Mouse (Mus musculus): ENCODE results near the gene Ghr. TPM values are rescaled to one million over a fixed set of nuclear protein-coding genes. Genes with fewer than 3 reads are reported as not detected.

Gene Ghr
- polyA plus RNA-seq, 1 experiment from 2014 or later, result 13.4 TPM

GRCm38 (mm10) chr15:3563473-3563872 is 19.8 kb downstream of the Ghr start:
- 76% methylated on average over 1 of the region's 1 CpGs for WGBS
- no peaks in the 10 kb centered on the region for H3K27me3 ChIP-seq (ENCODE audit: control insufficient read depth, insufficient read depth, low read length)
- no peak overlapping the region for H3K4me2 ChIP-seq (replicated peaks)
- H3K4me1 ChIP-seq (replicated peaks; ENCODE audit: control insufficient read depth, insufficient read depth, low read length), result no peaks in the 10 kb centered on the region
- H3K27ac ChIP-seq, result no peak overlapping the region
- no peak overlapping the region for H3K4me3 ChIP-seq (replicated peaks; ENCODE audit: low read length)
- ATAC-seq (ENCODE audit: low FRiP score) (no peak), DNase-seq (ENCODE audit: low spot score) (no peak)
- H3K9ac ChIP-seq, result no peak overlapping the region
- no peaks in the 10 kb centered on the region for H3K9me3 ChIP-seq (ENCODE audit: control insufficient read depth, low read length)
- H3K36me3 ChIP-seq (replicated peaks; ENCODE audit: control insufficient read depth, insufficient read depth), result no peaks in the 10 kb centered on the region

- Histone ChIP-seq H3K27me3 (ENCODE audit: control insufficient read depth, insufficient read depth, low read length) (no peaks in the 10 kb centered on the region), H3K9me3 (ENCODE audit: control insufficient read depth, low read length) (no peaks in the 10 kb centered on the region), H3K4me3 (replicated peaks; ENCODE audit: low read length) (no peak overlapping the region), H3K27ac (no peak overlapping the region), H3K9ac (no peak overlapping the region), H3K36me3 (replicated peaks; ENCODE audit: control insufficient read depth, insufficient read depth) (no peaks in the 10 kb centered on the region), H3K4me1 (replicated peaks; ENCODE audit: control insufficient read depth, insufficient read depth, low read length) (no peaks in the 10 kb centered on the region), H3K4me2 (replicated peaks) (no peak overlapping the region)
- WGBS, result 93% methylated on average over 3 of the region's 3 CpGs
- DNase-seq (ENCODE audit: low spot score) (no peak), ATAC-seq (ENCODE audit: low FRiP score) (no peak)
These were observed 24.8 kb downstream of the Ghr start for GRCm38 (mm10) chr15:3558524-3558923.

- H3K4me2 ChIP-seq (replicated peaks), result no peak overlapping the region
- no peak overlapping the region for H3K9ac ChIP-seq
- H3K4me3 ChIP-seq (replicated peaks; ENCODE audit: low read length), result no peak overlapping the region
- no peaks in the 10 kb centered on the region for H3K9me3 ChIP-seq (ENCODE audit: control insufficient read depth, low read length)
- no peaks in the 10 kb centered on the region for H3K27me3 ChIP-seq (ENCODE audit: control insufficient read depth, insufficient read depth, low read length)
- 91% methylated on average over 2 of the region's 2 CpGs for WGBS
- no peak for ATAC-seq (ENCODE audit: low FRiP score)
- H3K4me1 ChIP-seq (replicated peaks; ENCODE audit: control insufficient read depth, insufficient read depth, low read length), result no peaks in the 10 kb centered on the region
- DNase-seq (ENCODE audit: low spot score), result no peak
- H3K36me3 ChIP-seq (replicated peaks; ENCODE audit: control insufficient read depth, insufficient read depth), result no peaks in the 10 kb centered on the region
- H3K27ac ChIP-seq, result no peak overlapping the region
These were observed 39.0 kb downstream of the Ghr start for GRCm38 (mm10) chr15:3544289-3544688.

- Histone ChIP-seq H3K4me3 (replicated peaks; ENCODE audit: low read length) (no peak overlapping the region), H3K9me3 (ENCODE audit: control insufficient read depth, low read length) (no peaks in the 10 kb centered on the region), H3K4me2 (replicated peaks) (no peak overlapping the region), H3K27me3 (ENCODE audit: control insufficient read depth, insufficient read depth, low read length) (no peaks in the 10 kb centered on the region), H3K4me1 (replicated peaks; ENCODE audit: control insufficient read depth, insufficient read depth, low read length) (no peaks in the 10 kb centered on the region), H3K9ac (peak overlapping the region; percentile 36), H3K36me3 (replicated peaks; ENCODE audit: control insufficient read depth, insufficient read depth) (no peaks in the 10 kb centered on the region), H3K27ac (no peak overlapping the region)
- DNase-seq (ENCODE audit: low spot score), result no peak
- ATAC-seq (ENCODE audit: low FRiP score), result no peak
- 73% methylated on average over 3 of the region's 3 CpGs for WGBS
These were observed 46.9 kb downstream of the Ghr start for GRCm38 (mm10) chr15:3536309-3536900.

- no peak overlapping the region for H3K9ac ChIP-seq
These were observed 69.3 kb downstream of the Ghr start for GRCm38 (mm10) chr15:3514027-3514426.

GRCm38 (mm10) chr15:3512380-3512779 is 70.9 kb downstream of the Ghr start:
- Histone ChIP-seq H3K27ac (no peak overlapping the region), H3K4me2 (replicated peaks) (no peak overlapping the region), H3K4me3 (replicated peaks; ENCODE audit: low read length) (no peak overlapping the region), H3K9ac (no peak overlapping the region), H3K9me3 (ENCODE audit: control insufficient read depth, low read length) (no peaks in the 10 kb centered on the region), H3K4me1 (replicated peaks; ENCODE audit: control insufficient read depth, insufficient read depth, low read length) (no peaks in the 10 kb centered on the region), H3K36me3 (replicated peaks; ENCODE audit: control insufficient read depth, insufficient read depth) (no peaks in the 10 kb centered on the region), H3K27me3 (ENCODE audit: control insufficient read depth, insufficient read depth, low read length) (no peaks in the 10 kb centered on the region)
- ATAC-seq (ENCODE audit: low FRiP score) (no peak), DNase-seq (ENCODE audit: low spot score) (no peak)
- WGBS, result 94% methylated on average over 1 of the region's 1 CpGs

More at GRCm38 (mm10) chr15:3514027-3514426, 69.3 kb downstream of the Ghr start:
- Histone ChIP-seq H3K27ac (no peak overlapping the region), H3K9me3 (ENCODE audit: control insufficient read depth, low read length) (no peaks in the 10 kb centered on the region), H3K36me3 (replicated peaks; ENCODE audit: control insufficient read depth, insufficient read depth) (no peaks in the 10 kb centered on the region), H3K4me2 (replicated peaks) (no peak overlapping the region), H3K4me3 (replicated peaks; ENCODE audit: low read length) (no peak overlapping the region), H3K27me3 (ENCODE audit: control insufficient read depth, insufficient read depth, low read length) (no peaks in the 10 kb centered on the region), H3K4me1 (replicated peaks; ENCODE audit: control insufficient read depth, insufficient read depth, low read length) (no peaks in the 10 kb centered on the region)
- ATAC-seq (ENCODE audit: low FRiP score) (no peak), DNase-seq (ENCODE audit: low spot score) (no peak)
- WGBS, result 91% methylated on average over 1 of the region's 1 CpGs

- H3K9me3 ChIP-seq (ENCODE audit: control insufficient read depth, low read length), result no peaks in the 10 kb centered on the region
- H3K27me3 ChIP-seq (ENCODE audit: control insufficient read depth, insufficient read depth, low read length), result no peaks in the 10 kb centered on the region
- DNase-seq (ENCODE audit: low spot score), result no peak
- H3K27ac ChIP-seq, result no peak overlapping the region
- H3K36me3 ChIP-seq (replicated peaks; ENCODE audit: control insufficient read depth, insufficient read depth), result no peaks in the 10 kb centered on the region
- no peak overlapping the region for H3K9ac ChIP-seq
- no peaks in the 10 kb centered on the region for H3K4me1 ChIP-seq (replicated peaks; ENCODE audit: control insufficient read depth, insufficient read depth, low read length)
- H3K4me3 ChIP-seq (replicated peaks; ENCODE audit: low read length), result no peak overlapping the region
- no peak overlapping the region for H3K4me2 ChIP-seq (replicated peaks)
- WGBS, result 90% methylated on average over 2 of the region's 2 CpGs
- ATAC-seq (ENCODE audit: low FRiP score), result no peak
These were observed 71.6 kb downstream of the Ghr start for GRCm38 (mm10) chr15:3511639-3512171.

- H3K27me3 ChIP-seq (ENCODE audit: control insufficient read depth, insufficient read depth, low read length), result no peaks in the 10 kb centered on the region
- no peaks in the 10 kb centered on the region for H3K9me3 ChIP-seq (ENCODE audit: control insufficient read depth, low read length)
- 68% methylated on average over 3 of the region's 3 CpGs for WGBS
- no peaks in the 10 kb centered on the region for H3K4me1 ChIP-seq (replicated peaks; ENCODE audit: control insufficient read depth, insufficient read depth, low read length)
- ATAC-seq (ENCODE audit: low FRiP score) (peak; percentile 51; the same call in 1 of the 2 replicates), DNase-seq (ENCODE audit: low spot score) (no peak)
- no peak overlapping the region for H3K4me2 ChIP-seq (replicated peaks)
- no peak overlapping the region for H3K4me3 ChIP-seq (replicated peaks; ENCODE audit: low read length)
- no peak overlapping the region for H3K9ac ChIP-seq
- H3K27ac ChIP-seq, result no peak overlapping the region
- H3K36me3 ChIP-seq (replicated peaks; ENCODE audit: control insufficient read depth, insufficient read depth), result no peaks in the 10 kb centered on the region
These were observed 74.2 kb downstream of the Ghr start for GRCm38 (mm10) chr15:3509089-3509488.

- no peaks in the 10 kb centered on the region for H3K36me3 ChIP-seq (replicated peaks; ENCODE audit: control insufficient read depth, insufficient read depth)
- no peak overlapping the region for H3K4me2 ChIP-seq (replicated peaks)
- no peak overlapping the region for H3K9ac ChIP-seq
- DNase-seq (ENCODE audit: low spot score) (no peak), ATAC-seq (ENCODE audit: low FRiP score) (peak; percentile 38; the same call in 1 of the 2 replicates)
- H3K27me3 ChIP-seq (ENCODE audit: control insufficient read depth, insufficient read depth, low read length), result no peaks in the 10 kb centered on the region
- H3K27ac ChIP-seq, result no peak overlapping the region
- no peaks in the 10 kb centered on the region for H3K9me3 ChIP-seq (ENCODE audit: control insufficient read depth, low read length)
- no peak overlapping the region for H3K4me3 ChIP-seq (replicated peaks; ENCODE audit: low read length)
- 69% methylated on average over 2 of the region's 2 CpGs for WGBS
- no peaks in the 10 kb centered on the region for H3K4me1 ChIP-seq (replicated peaks; ENCODE audit: control insufficient read depth, insufficient read depth, low read length)
These were observed 76.0 kb downstream of the Ghr start for GRCm38 (mm10) chr15:3507329-3507728.

GRCm38 (mm10) chr15:3504700-3505099 is 78.6 kb downstream of the Ghr start:
- no peaks in the 10 kb centered on the region for H3K36me3 ChIP-seq (replicated peaks; ENCODE audit: control insufficient read depth, insufficient read depth)
- DNase-seq (ENCODE audit: low spot score) (no peak), ATAC-seq (ENCODE audit: low FRiP score) (no peak)
- no peak overlapping the region for H3K4me3 ChIP-seq (replicated peaks; ENCODE audit: low read length)
- H3K4me2 ChIP-seq (replicated peaks), result no peak overlapping the region
- H3K27ac ChIP-seq, result no peak overlapping the region
- H3K9ac ChIP-seq, result no peak overlapping the region
- no peaks in the 10 kb centered on the region for H3K4me1 ChIP-seq (replicated peaks; ENCODE audit: control insufficient read depth, insufficient read depth, low read length)
- 86% methylated on average over 5 of the region's 5 CpGs for WGBS
- H3K9me3 ChIP-seq (ENCODE audit: control insufficient read depth, low read length), result no peaks in the 10 kb centered on the region
- no peaks in the 10 kb centered on the region for H3K27me3 ChIP-seq (ENCODE audit: control insufficient read depth, insufficient read depth, low read length)

Measured in hindbrain, embryonic 14.5 days (tissue).